Mouse (Mus musculus): Measurements from ENCODE around the gene Drap1. TPM values are rescaled to one million over a fixed set of nuclear protein-coding genes. Genes with fewer than 3 reads are reported as not detected.
A peak's percentile ranks its signal among the peaks of the same experiment; 100 is the strongest.

Drap1 gene
- polyA plus RNA-seq, 1 experiment from 2014 or later, result 150 TPM

GRCm38 (mm10) chr19:5419630-5420029 is 5.1 kb downstream of the Drap1 start:
- no peak overlapping the region for H3K4me2 ChIP-seq
- no peaks in the 10 kb centered on the region for H3K9me3 ChIP-seq (replicated peaks; ENCODE audit: control insufficient read depth, low read length)
- peaks cover 9% of the 10 kb centered on the region; the same call in 1 of the 2 replicates for H3K36me3 ChIP-seq (ENCODE audit: control insufficient read depth, insufficient read depth, low read length)
- no peak overlapping the region for H3K4me3 ChIP-seq (ENCODE audit: low read depth, low read length)
- H3K27me3 ChIP-seq (ENCODE audit: control insufficient read depth, insufficient read depth, low read length), result no peaks in the 10 kb centered on the region
- 76% methylated on average over 9 of the region's 9 CpGs for WGBS (ENCODE audit: insufficient replicate concordance)
- no peak overlapping the region for H3K9ac ChIP-seq (ENCODE audit: low read depth, low read length)
- peaks cover 9% of the 10 kb centered on the region for H3K4me1 ChIP-seq (ENCODE audit: control insufficient read depth, insufficient read depth, low read length)
- H3K27ac ChIP-seq (ENCODE audit: low read depth, low read length), result no peak overlapping the region
- ATAC-seq (replicated peaks; ENCODE audit: insufficient number of reproducible peaks, low FRiP score, low TSS enrichment), result no peak

- Histone ChIP-seq H3K36me3 (ENCODE audit: control insufficient read depth, insufficient read depth, low read length) (peaks cover 9% of the 10 kb centered on the region; the same call in 1 of the 2 replicates), H3K9ac (ENCODE audit: low read depth, low read length) (no peak overlapping the region), H3K4me3 (ENCODE audit: low read depth, low read length) (no peak overlapping the region), H3K4me1 (ENCODE audit: control insufficient read depth, insufficient read depth, low read length) (peaks cover 11% of the 10 kb centered on the region), H3K27me3 (ENCODE audit: control insufficient read depth, insufficient read depth, low read length) (no peaks in the 10 kb centered on the region), H3K4me2 (no peak overlapping the region), H3K9me3 (replicated peaks; ENCODE audit: control insufficient read depth, low read length) (no peaks in the 10 kb centered on the region), H3K27ac (ENCODE audit: low read depth, low read length) (no peak overlapping the region)
- 94% methylated on average over 8 of the region's 8 CpGs for WGBS (ENCODE audit: insufficient replicate concordance)
- no peak for ATAC-seq (replicated peaks; ENCODE audit: insufficient number of reproducible peaks, low FRiP score, low TSS enrichment)
Measured at GRCm38 (mm10) chr19:5418750-5419466, 5.9 kb downstream of the Drap1 start.

DNA sequence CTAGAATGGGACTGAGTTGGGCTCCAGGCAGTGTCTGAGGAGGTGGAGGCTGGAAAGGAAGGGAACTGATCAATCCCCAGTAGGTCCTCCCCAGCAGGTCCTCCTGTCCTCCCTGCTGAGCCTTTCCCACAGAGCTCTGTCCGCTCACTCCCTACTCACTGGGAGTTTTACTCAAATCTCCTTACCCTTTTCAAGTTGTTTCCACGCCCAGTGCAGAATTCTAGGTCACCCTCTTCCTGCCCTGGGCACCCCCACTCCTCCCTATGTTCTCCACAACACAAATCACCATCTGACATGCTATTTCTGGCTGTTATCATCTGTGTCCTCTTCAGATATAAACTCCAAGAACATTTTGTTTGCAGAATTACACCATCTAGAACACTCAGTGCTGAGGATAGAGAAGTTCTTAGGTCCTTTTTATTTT is 10.2 kb downstream of the Drap1 start:
- Histone ChIP-seq H3K36me3 (ENCODE audit: control insufficient read depth, insufficient read depth, low read length) (no peaks in the 10 kb centered on the region), H3K9me3 (replicated peaks; ENCODE audit: control insufficient read depth, low read length) (no peaks in the 10 kb centered on the region), H3K27me3 (ENCODE audit: control insufficient read depth, insufficient read depth, low read length) (no peaks in the 10 kb centered on the region), H3K4me3 (ENCODE audit: low read depth, low read length) (no peak overlapping the region), H3K9ac (ENCODE audit: low read depth, low read length) (no peak overlapping the region), H3K27ac (ENCODE audit: low read depth, low read length) (no peak overlapping the region), H3K4me1 (ENCODE audit: control insufficient read depth, insufficient read depth, low read length) (0 out of 2 replicates have a peak, but pooled peaks cover 3% of the 10 kb centered on the region), H3K4me2 (no peak overlapping the region)
- no peak for ATAC-seq (replicated peaks; ENCODE audit: insufficient number of reproducible peaks, low FRiP score, low TSS enrichment)
- WGBS (ENCODE audit: insufficient replicate concordance), result 60% methylated on average over 2 of the region's 2 CpGs

DNA sequence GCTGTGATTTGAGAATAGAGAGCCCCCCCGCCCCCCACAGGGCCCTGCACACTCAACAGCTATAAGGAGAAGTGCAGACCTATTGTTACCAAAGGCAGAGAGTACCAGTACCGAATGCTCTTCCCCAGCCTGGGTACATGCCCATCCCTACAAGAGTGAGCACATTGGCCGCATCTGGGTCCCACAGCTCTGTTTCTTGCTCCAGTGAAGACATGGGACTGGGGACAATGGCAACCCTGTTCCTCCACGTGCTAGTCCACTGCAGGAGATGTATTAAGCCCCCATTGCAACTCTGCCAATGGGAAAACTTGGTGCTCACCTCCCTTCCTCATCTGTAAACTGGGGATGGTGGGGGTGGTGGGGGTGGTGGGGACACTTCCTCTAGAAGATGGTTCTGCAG is 10.9 kb downstream of the Drap1 start:
- ATAC-seq (replicated peaks; ENCODE audit: insufficient number of reproducible peaks, low FRiP score, low TSS enrichment), result no peak
- no peaks in the 10 kb centered on the region for H3K27me3 ChIP-seq (ENCODE audit: control insufficient read depth, insufficient read depth, low read length)
- H3K4me1 ChIP-seq (ENCODE audit: control insufficient read depth, insufficient read depth, low read length), result 0 out of 2 replicates have a peak, but pooled peaks cover 3% of the 10 kb centered on the region
- no peak overlapping the region for H3K27ac ChIP-seq (ENCODE audit: low read depth, low read length)
- H3K4me3 ChIP-seq (ENCODE audit: low read depth, low read length), result no peak overlapping the region
- no peak overlapping the region for H3K9ac ChIP-seq (ENCODE audit: low read depth, low read length)
- no peaks in the 10 kb centered on the region for H3K9me3 ChIP-seq (replicated peaks; ENCODE audit: control insufficient read depth, low read length)
- no peaks in the 10 kb centered on the region for H3K36me3 ChIP-seq (ENCODE audit: control insufficient read depth, insufficient read depth, low read length)
- 76% methylated on average over 4 of the region's 4 CpGs for WGBS (ENCODE audit: insufficient replicate concordance)
- H3K4me2 ChIP-seq, result no peak overlapping the region

DNA sequence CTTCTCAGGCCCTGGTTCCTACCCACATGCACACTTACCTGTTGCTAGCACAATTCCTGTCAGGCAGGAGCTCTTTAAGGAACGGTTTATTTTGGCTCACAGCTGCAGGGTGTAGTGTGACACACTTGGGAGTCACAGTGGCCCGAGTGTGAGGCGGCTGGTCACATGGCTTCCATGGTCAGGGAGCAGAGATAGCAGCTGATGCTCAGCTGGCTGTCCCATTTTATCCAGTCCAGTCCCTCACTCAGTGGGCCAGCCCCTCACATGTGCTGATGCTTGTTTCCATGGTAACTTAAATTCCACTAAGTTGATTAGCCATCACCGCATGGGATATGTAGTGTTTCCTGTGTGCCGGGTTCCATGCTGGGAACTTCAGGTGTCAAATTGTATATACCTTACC is 12.8 kb downstream of the Drap1 start:
- ATAC-seq (replicated peaks; ENCODE audit: insufficient number of reproducible peaks, low FRiP score, low TSS enrichment), result no peak
- Histone ChIP-seq H3K4me3 (ENCODE audit: low read depth, low read length) (no peak overlapping the region), H3K9ac (ENCODE audit: low read depth, low read length) (no peak overlapping the region), H3K36me3 (ENCODE audit: control insufficient read depth, insufficient read depth, low read length) (no peaks in the 10 kb centered on the region), H3K4me1 (ENCODE audit: control insufficient read depth, insufficient read depth, low read length) (peaks cover 10% of the 10 kb centered on the region; the same call in 1 of the 2 replicates), H3K27me3 (ENCODE audit: control insufficient read depth, insufficient read depth, low read length) (no peaks in the 10 kb centered on the region), H3K9me3 (replicated peaks; ENCODE audit: control insufficient read depth, low read length) (no peaks in the 10 kb centered on the region), H3K4me2 (no peak overlapping the region), H3K27ac (ENCODE audit: low read depth, low read length) (no peak overlapping the region)
- 60% methylated on average over 5 of the region's 5 CpGs for WGBS (ENCODE audit: insufficient replicate concordance)

- Histone ChIP-seq H3K4me2 (no peak overlapping the region), H3K27me3 (ENCODE audit: control insufficient read depth, insufficient read depth, low read length) (no peaks in the 10 kb centered on the region), H3K4me3 (ENCODE audit: low read depth, low read length) (no peak overlapping the region), H3K9me3 (replicated peaks; ENCODE audit: control insufficient read depth, low read length) (no peaks in the 10 kb centered on the region), H3K4me1 (ENCODE audit: control insufficient read depth, insufficient read depth, low read length) (peaks cover 10% of the 10 kb centered on the region; the same call in 1 of the 2 replicates), H3K36me3 (ENCODE audit: control insufficient read depth, insufficient read depth, low read length) (no peaks in the 10 kb centered on the region), H3K27ac (ENCODE audit: low read depth, low read length) (no peak overlapping the region), H3K9ac (ENCODE audit: low read depth, low read length) (no peak overlapping the region)
- no peak for ATAC-seq (replicated peaks; ENCODE audit: insufficient number of reproducible peaks, low FRiP score, low TSS enrichment)
- 69% methylated on average over 5 of the region's 5 CpGs for WGBS (ENCODE audit: insufficient replicate concordance)
Measured at GRCm38 (mm10) chr19:5410641-5411040, 14.1 kb downstream of the Drap1 start.

DNA sequence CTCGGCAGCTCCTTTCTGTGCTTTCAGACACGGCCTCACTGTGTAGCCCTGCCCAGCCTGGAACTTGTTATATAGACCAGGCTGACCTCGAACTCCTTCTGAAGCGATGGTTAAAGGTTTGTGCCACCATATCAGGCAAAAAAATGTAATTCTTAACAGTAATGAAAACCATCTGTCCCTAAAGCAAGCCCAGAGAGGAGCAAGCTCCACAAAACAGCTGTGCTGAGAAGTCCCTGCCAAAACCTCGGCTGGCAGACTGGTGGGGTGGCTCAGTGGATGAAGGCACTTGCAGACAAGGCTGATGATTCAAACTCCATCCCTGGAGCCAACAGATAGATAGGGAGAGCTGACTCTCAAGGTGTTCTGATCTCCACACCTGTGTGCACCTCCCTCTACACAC is 15.7 kb downstream of the Drap1 start:
- no peak overlapping the region for H3K4me3 ChIP-seq (ENCODE audit: low read depth, low read length)
- H3K36me3 ChIP-seq (ENCODE audit: control insufficient read depth, insufficient read depth, low read length), result no peaks in the 10 kb centered on the region
- H3K4me1 ChIP-seq (ENCODE audit: control insufficient read depth, insufficient read depth, low read length), result peaks cover 7% of the 10 kb centered on the region; the same call in 1 of the 2 replicates
- ATAC-seq (replicated peaks; ENCODE audit: insufficient number of reproducible peaks, low FRiP score, low TSS enrichment), result no peak
- no peaks in the 10 kb centered on the region for H3K27me3 ChIP-seq (ENCODE audit: control insufficient read depth, insufficient read depth, low read length)
- H3K9ac ChIP-seq (ENCODE audit: low read depth, low read length), result no peak overlapping the region
- no peaks in the 10 kb centered on the region for H3K9me3 ChIP-seq (replicated peaks; ENCODE audit: control insufficient read depth, low read length)
- H3K4me2 ChIP-seq, result no peak overlapping the region
- H3K27ac ChIP-seq (ENCODE audit: low read depth, low read length), result 0 out of 2 replicates have a peak overlapping the region, but pooled peaks have one; percentile 7
- WGBS (ENCODE audit: insufficient replicate concordance), result 83% methylated on average over 5 of the region's 5 CpGs

DNA sequence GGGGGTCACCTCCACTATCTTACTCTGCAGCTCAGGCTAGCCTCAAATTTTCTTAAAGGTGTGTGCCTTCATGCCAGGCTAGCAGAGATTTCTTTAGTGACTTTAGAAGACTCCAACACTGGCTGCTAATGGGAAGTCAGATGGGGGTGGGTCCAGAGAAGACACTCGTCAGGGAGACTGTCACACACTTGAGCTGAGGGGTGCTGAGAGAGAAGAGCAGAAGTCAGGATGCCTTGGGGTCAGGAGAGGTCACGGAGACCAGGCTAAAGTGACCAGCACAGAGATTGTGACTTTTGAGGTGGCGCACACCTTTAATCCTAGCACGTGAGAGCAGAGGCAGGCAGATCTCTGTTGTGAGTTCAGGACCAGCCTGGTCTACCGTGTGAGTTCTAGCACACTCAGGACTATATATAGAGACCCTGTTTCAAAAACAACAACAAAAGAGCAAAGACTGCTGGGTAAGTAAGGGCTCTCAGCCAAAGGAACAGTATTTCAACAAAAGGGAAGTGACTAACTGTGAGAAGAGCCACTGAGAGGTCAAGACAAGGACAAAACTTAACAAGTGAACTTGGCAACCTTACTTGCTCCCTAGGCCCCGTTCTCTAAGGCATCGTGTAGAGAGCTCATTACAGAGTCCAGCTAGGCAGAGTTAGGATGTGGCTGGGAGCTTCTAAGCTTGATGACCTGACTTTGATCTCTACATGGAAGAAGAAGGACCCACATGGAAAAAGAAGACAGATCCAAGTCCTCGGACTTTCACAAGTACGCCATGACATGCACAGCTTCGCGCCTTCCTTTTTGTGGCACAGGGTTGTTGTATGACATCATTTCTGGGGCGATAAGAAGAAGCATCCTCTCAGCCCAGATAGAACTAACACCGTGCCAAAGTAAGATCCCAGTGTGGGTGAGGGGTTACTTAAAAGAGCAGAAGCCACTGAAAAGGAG is 16.4 kb downstream of the Drap1 start:
- no peaks in the 10 kb centered on the region for H3K27me3 ChIP-seq (ENCODE audit: control insufficient read depth, insufficient read depth, low read length)
- peaks cover 7% of the 10 kb centered on the region; the same call in 1 of the 2 replicates for H3K4me1 ChIP-seq (ENCODE audit: control insufficient read depth, insufficient read depth, low read length)
- H3K9me3 ChIP-seq (replicated peaks; ENCODE audit: control insufficient read depth, low read length), result no peaks in the 10 kb centered on the region
- peak overlapping the region; percentile 77 for H3K4me2 ChIP-seq
- H3K36me3 ChIP-seq (ENCODE audit: control insufficient read depth, insufficient read depth, low read length), result no peaks in the 10 kb centered on the region
- no peak overlapping the region for H3K4me3 ChIP-seq (ENCODE audit: low read depth, low read length)
- WGBS (ENCODE audit: insufficient replicate concordance), result 82% methylated on average over 13 of the region's 13 CpGs
- no peak for ATAC-seq (replicated peaks; ENCODE audit: insufficient number of reproducible peaks, low FRiP score, low TSS enrichment)
- H3K27ac ChIP-seq (ENCODE audit: low read depth, low read length), result peak overlapping the region; percentile 7; the same call in 1 of the 2 replicates
- no peak overlapping the region for H3K9ac ChIP-seq (ENCODE audit: low read depth, low read length)

Data from heart, embryonic 11.5 days (tissue).